Mouse (Mus musculus) cerebellum, adult 9-11 months (tissue): ENCODE results near the gene Gpr161.
"Not testable (repeated sequence)": the region's sequence is repeated elsewhere in the genome, so short reads cannot be mapped to it uniquely, and the experiment has no call there.

Source experiments
- DNase-seq: peaks from one replicate; pipeline ENCODE4 v3.0.0; 2022

The Gpr161 gene

GRCm38 (mm10) chr1:165320141-165320934, 24.7 kb downstream of the Gpr161 start:
- DNase-seq, result peak; percentile 55

GRCm38 (mm10) chr1:165321393-165321861, 25.8 kb downstream of the Gpr161 start:
- DNase-seq, result no peak

- DNase-seq, result no peak
Observed at GRCm38 (mm10) chr1:165321891-165322290, 26.3 kb downstream of the Gpr161 start.

GRCm38 (mm10) chr1:165322934-165323333, 27.3 kb downstream of the Gpr161 start:
- DNase-seq, result no peak

GRCm38 (mm10) chr1:165327370-165327769, 31.8 kb downstream of the Gpr161 start:
- no peak for DNase-seq

- DNase-seq, result no peak
Observed at GRCm38 (mm10) chr1:165327831-165328230, 32.2 kb downstream of the Gpr161 start.

- not testable (repeated sequence) for DNase-seq
Observed at GRCm38 (mm10) chr1:165328384-165329289, 33.0 kb downstream of the Gpr161 start.

- no peak for DNase-seq
Observed at GRCm38 (mm10) chr1:165330859-165331258, 35.3 kb downstream of the Gpr161 start.

GRCm38 (mm10) chr1:165332797-165333196, 37.2 kb downstream of the Gpr161 start:
- DNase-seq, result no peak

GRCm38 (mm10) chr1:165342126-165342525, 46.5 kb downstream of the Gpr161 start:
- DNase-seq, result no peak

GRCm38 (mm10) chr1:165344453-165344852, 48.9 kb downstream of the Gpr161 start:
- no peak for DNase-seq

GRCm38 (mm10) chr1:165348627-165349026, 53.0 kb downstream of the Gpr161 start:
- DNase-seq, result no peak

- DNase-seq, result no peak
Observed at GRCm38 (mm10) chr1:165356347-165356746, 60.8 kb downstream of the Gpr161 start.

- DNase-seq, result no peak
Observed at GRCm38 (mm10) chr1:165363271-165363670, 67.7 kb downstream of the Gpr161 start.

GRCm38 (mm10) chr1:165365057-165365456, 69.5 kb downstream of the Gpr161 start:
- DNase-seq, result no peak

GRCm38 (mm10) chr1:165370990-165371389, 75.4 kb downstream of the Gpr161 start:
- DNase-seq, result no peak

GRCm38 (mm10) chr1:165373839-165374238, 78.2 kb downstream of the Gpr161 start:
- no peak for DNase-seq
